Mouse (Mus musculus): ENCODE results near the gene Lama4. TPM values are rescaled to one million over a fixed set of nuclear protein-coding genes. Genes with fewer than 3 reads are reported as not detected.

The Lama4 gene
- 67.0 and 73.9 TPM in 2 replicates for polyA plus RNA-seq (2015; fragmentation: Nextera tagmentation; extraction: Ambion mirVana)

DNA sequence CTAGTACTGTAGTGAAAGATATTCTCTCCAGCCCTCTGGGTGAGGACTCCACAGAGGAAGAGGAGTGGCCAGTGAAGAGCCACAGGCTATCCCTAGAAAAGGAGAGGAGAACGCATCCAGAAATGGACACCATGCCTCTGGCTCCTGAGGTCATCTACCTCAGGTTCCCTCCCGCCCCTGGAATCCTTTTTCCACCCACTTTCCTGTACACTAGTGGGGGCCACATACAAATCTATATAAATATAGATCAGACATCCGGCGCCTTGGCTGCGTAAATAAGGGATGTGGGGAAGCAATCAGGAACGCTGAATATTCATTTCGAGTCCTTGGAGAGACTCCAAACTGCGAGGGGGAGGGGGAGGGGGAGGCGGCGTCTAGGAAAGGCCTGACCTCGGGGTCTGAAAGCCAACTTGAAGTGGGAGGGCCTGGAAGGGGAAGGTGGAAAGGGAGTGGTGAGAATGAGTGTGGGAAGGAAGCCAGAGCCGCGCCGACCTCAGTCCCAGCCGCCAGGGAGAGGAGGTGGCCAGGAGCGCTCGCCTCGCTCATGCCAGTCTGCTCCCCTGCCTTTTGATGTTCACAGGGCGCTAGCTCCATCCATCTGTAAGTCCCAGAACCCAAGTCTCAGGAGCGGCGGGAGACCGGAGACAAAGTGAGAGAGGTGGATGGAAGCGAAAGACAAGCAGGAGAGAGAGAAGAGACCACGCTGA lies at the start of gene Lama4:
Gene Lama4 (plus strand): TSS at position 441 of the 707 bp plus-strand sequence.
- WGBS: 2% methylated on average over 24 of the region's 24 CpGs
- peak; percentile 88 for ATAC-seq (replicated peaks; ENCODE audit: low FRiP score)

GRCm38 (mm10) chr10:38916027-38916617 lies 49.2 kb upstream of the Lama4 start:
- 56% methylated on average over 4 of the region's 4 CpGs for WGBS
- Histone ChIP-seq H3K4me1 (0 out of 2 replicates have a peak, but pooled peaks cover 2% of the 10 kb centered on the region), H3K9ac (no peak overlapping the region), H3K27ac (no peak overlapping the region), H3K9me3 (replicated peaks) (no peaks in the 10 kb centered on the region), H3K4me3 (replicated peaks) (no peak overlapping the region), H3K36me3 (no peaks in the 10 kb centered on the region), H3K4me2 (no peak overlapping the region), H3K27me3 (no peaks in the 10 kb centered on the region)
- ATAC-seq (replicated peaks; ENCODE audit: low FRiP score): no peak

More for the DNA sequence above, at the start of gene Lama4:
- Histone ChIP-seq H3K27ac (peak within 1 kb of the TSS; percentile 84), H3K27me3 (no peaks in the 10 kb centered on the region), H3K36me3 (no peaks in the 10 kb centered on the region), H3K9ac (peak within 1 kb of the TSS; percentile 65), H3K9me3 (replicated peaks) (no peaks in the 10 kb centered on the region), H3K4me2 (peak within 1 kb of the TSS; percentile 80), H3K4me3 (replicated peaks) (peak within 1 kb of the TSS; percentile 61), H3K4me1 (peaks cover 38% of the 10 kb centered on the region)

GRCm38 (mm10) chr10:38928940-38929697 lies 36.2 kb upstream of the Lama4 start:
- H3K27ac ChIP-seq: no peak overlapping the region
- H3K27me3 ChIP-seq: no peaks in the 10 kb centered on the region
- 88% methylated on average over 6 of the region's 6 CpGs for WGBS
- H3K9ac ChIP-seq: no peak overlapping the region
- no peaks in the 10 kb centered on the region for H3K36me3 ChIP-seq
- H3K9me3 ChIP-seq (replicated peaks): no peaks in the 10 kb centered on the region
- no peaks in the 10 kb centered on the region for H3K4me1 ChIP-seq
- no peak overlapping the region for H3K4me2 ChIP-seq
- no peak for ATAC-seq (replicated peaks; ENCODE audit: low FRiP score)
- H3K4me3 ChIP-seq (replicated peaks): no peak overlapping the region

GRCm38 (mm10) chr10:38944701-38945100 lies 20.6 kb upstream of the Lama4 start:
- ATAC-seq (replicated peaks; ENCODE audit: low FRiP score): no peak
- Histone ChIP-seq H3K27me3 (no peaks in the 10 kb centered on the region), H3K36me3 (no peaks in the 10 kb centered on the region), H3K4me3 (replicated peaks) (no peak overlapping the region), H3K4me2 (no peak overlapping the region), H3K4me1 (no peaks in the 10 kb centered on the region), H3K9me3 (replicated peaks) (no peaks in the 10 kb centered on the region), H3K27ac (no peak overlapping the region), H3K9ac (no peak overlapping the region)
- WGBS: 62% methylated on average over 2 of the region's 2 CpGs

- H3K9me3 ChIP-seq (replicated peaks): no peaks in the 10 kb centered on the region
- 53% methylated on average over 2 of the region's 2 CpGs for WGBS
- no peak overlapping the region for H3K27ac ChIP-seq
- no peaks in the 10 kb centered on the region for H3K36me3 ChIP-seq
- peaks cover 20% of the 10 kb centered on the region for H3K4me1 ChIP-seq
- no peak overlapping the region for H3K4me2 ChIP-seq
- H3K9ac ChIP-seq: no peak overlapping the region
- H3K4me3 ChIP-seq (replicated peaks): no peak overlapping the region
- H3K27me3 ChIP-seq: no peaks in the 10 kb centered on the region
- ATAC-seq (replicated peaks; ENCODE audit: low FRiP score): no peak
Measured at GRCm38 (mm10) chr10:38961920-38962319, 3.4 kb upstream of the Lama4 start.

DNA sequence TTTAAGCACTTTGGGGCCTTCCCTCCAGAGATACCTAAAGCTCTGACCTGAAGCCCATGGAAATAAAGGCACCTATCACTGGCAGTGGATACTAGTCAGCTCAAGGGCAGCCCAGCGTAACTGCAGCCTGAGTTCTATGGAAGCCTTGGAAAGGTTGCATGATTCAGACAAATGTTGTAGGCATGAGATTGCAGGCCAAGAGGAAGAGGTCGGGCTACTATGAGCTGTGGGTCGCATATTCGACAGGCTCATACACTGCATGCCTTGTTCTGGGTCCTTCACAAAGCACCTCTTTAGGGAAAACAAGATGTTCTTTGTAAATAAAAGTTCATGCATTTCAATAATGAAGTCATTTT lies 618 bp upstream of the Lama4 start:
- Histone ChIP-seq H3K9ac (no peak overlapping the region), H3K4me2 (peak overlapping the region; percentile 80; the same call in 1 of the 2 replicates)

DNA sequence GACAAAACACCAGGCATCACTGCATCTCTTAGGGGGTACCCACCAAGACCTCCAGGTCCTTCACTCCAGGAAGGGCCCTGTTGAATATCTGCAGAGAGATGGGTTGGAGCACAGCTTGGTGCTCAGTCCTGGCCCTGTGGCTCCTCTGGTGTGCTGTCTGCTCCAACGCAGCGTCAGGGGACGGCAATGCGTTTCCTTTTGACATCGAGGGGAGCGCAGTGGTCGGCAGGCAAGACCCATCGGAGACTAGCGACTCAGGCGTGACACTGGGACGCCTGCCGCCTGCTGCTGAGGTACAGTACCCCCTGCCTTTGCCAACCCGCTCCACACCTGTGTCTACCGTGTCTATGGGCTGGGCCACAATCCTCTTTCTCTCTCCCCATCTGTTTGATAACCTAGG lies 542 bp downstream of the Lama4 start:
- Histone ChIP-seq H3K4me2 (peak overlapping the region; percentile 80), H3K4me3 (replicated peaks) (peak overlapping the region; percentile 61), H3K4me1 (peaks cover 38% of the 10 kb centered on the region), H3K27ac (peak overlapping the region; percentile 84), H3K9me3 (replicated peaks) (no peaks in the 10 kb centered on the region), H3K27me3 (no peaks in the 10 kb centered on the region), H3K9ac (peak overlapping the region; percentile 65), H3K36me3 (no peaks in the 10 kb centered on the region)
- ATAC-seq (replicated peaks; ENCODE audit: low FRiP score): peak; percentile 55
- WGBS: 2% methylated on average over 14 of the region's 14 CpGs

More for the DNA sequence above, 618 bp upstream of the Lama4 start:
- Histone ChIP-seq H3K36me3 (no peaks in the 10 kb centered on the region), H3K4me3 (replicated peaks) (no peak overlapping the region), H3K27me3 (no peaks in the 10 kb centered on the region), H3K27ac (peak overlapping the region; percentile 84; the same call in 1 of the 2 replicates), H3K4me1 (peaks cover 38% of the 10 kb centered on the region), H3K9me3 (replicated peaks) (no peaks in the 10 kb centered on the region)
- 0 out of 2 replicates have a peak, but pooled peaks have one; percentile 9 for ATAC-seq (replicated peaks; ENCODE audit: low FRiP score)
- 80% methylated on average over 4 of the region's 4 CpGs for WGBS

DNA sequence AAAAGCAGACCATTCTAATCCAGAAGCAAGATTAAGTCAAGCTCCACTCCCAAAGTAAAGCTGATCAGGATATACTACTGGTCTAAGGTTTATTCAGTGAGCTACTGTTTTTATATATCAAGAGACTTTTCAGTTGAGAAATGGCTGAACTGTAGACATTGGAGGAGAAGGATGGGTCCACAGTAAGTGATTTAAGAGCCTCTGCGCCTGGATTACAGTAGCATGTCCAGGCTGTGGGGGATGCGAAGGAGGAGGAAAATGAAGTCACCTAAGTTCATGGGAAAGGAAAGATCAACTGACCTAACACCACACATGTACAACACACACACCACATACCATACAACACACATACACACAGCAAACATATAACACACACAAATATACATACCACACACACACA lies 1.3 kb downstream of the Lama4 start:
- WGBS: 13% methylated on average over 2 of the region's 2 CpGs

GRCm38 (mm10) chr10:38968326-38969072 lies 3.2 kb downstream of the Lama4 start:
- peaks cover 38% of the 10 kb centered on the region for H3K4me1 ChIP-seq
- peak overlapping the region; percentile 31; the same call in 1 of the 2 replicates for H3K9ac ChIP-seq
- H3K27me3 ChIP-seq: no peaks in the 10 kb centered on the region
- peak overlapping the region; percentile 57 for H3K4me2 ChIP-seq
- no peak for ATAC-seq (replicated peaks; ENCODE audit: low FRiP score)
- peak overlapping the region; percentile 40 for H3K4me3 ChIP-seq (replicated peaks)
- WGBS: 36% methylated on average over 10 of the region's 10 CpGs
- H3K27ac ChIP-seq: peak overlapping the region; percentile 70
- no peaks in the 10 kb centered on the region for H3K36me3 ChIP-seq
- no peaks in the 10 kb centered on the region for H3K9me3 ChIP-seq (replicated peaks)

More for the DNA sequence above, 1.3 kb downstream of the Lama4 start:
- peak overlapping the region; percentile 84; the same call in 1 of the 2 replicates for H3K27ac ChIP-seq
- peak overlapping the region; percentile 61 for H3K4me3 ChIP-seq (replicated peaks)
- no peaks in the 10 kb centered on the region for H3K9me3 ChIP-seq (replicated peaks)
- H3K36me3 ChIP-seq: no peaks in the 10 kb centered on the region
- H3K4me2 ChIP-seq: peak overlapping the region; percentile 80
- H3K4me1 ChIP-seq: peaks cover 38% of the 10 kb centered on the region
- no peaks in the 10 kb centered on the region for H3K27me3 ChIP-seq
- H3K9ac ChIP-seq: peak overlapping the region; percentile 65
- peak; percentile 33; the same call in 1 of the 2 replicates for ATAC-seq (replicated peaks; ENCODE audit: low FRiP score)

DNA sequence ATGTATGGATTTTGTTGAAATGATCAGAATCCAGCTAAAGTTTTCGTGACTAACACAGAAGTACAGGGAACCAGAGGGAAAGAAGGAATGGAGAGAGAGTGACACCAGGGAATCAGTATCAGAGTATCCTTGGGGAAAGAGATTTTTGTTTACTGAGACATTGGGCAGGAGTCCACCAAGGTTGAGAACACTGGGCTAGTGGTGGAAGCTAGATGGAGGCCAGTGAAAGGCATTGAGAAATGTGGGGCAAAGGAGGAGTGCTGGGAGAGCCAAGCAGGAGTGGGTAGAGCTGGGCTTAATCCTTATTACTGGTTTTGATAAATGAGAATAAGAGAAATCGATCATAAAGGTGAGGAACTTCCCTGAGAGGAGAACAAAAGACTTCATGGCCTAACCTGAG lies 4.2 kb downstream of the Lama4 start:
- 91% methylated on average over 2 of the region's 2 CpGs for WGBS
- Histone ChIP-seq H3K27ac (no peak overlapping the region), H3K4me3 (replicated peaks) (peak overlapping the region; percentile 40; the same call in 1 of the 2 replicates)

GRCm38 (mm10) chr10:38969975-38970374 lies 4.7 kb downstream of the Lama4 start:
- no peak overlapping the region for H3K4me2 ChIP-seq

More for the DNA sequence above, 4.2 kb downstream of the Lama4 start:
- H3K9ac ChIP-seq: no peak overlapping the region
- ATAC-seq (replicated peaks; ENCODE audit: low FRiP score): no peak
- H3K4me1 ChIP-seq: peaks cover 36% of the 10 kb centered on the region
- 0 out of 2 replicates have a peak, but pooled peaks cover 5% of the 10 kb centered on the region for H3K36me3 ChIP-seq
- peak overlapping the region; percentile 57 for H3K4me2 ChIP-seq
- H3K27me3 ChIP-seq: no peaks in the 10 kb centered on the region
- no peaks in the 10 kb centered on the region for H3K9me3 ChIP-seq (replicated peaks)

More at GRCm38 (mm10) chr10:38969975-38970374, 4.7 kb downstream of the Lama4 start:
- H3K9me3 ChIP-seq (replicated peaks): no peaks in the 10 kb centered on the region
- ATAC-seq (replicated peaks; ENCODE audit: low FRiP score): no peak
- 86% methylated on average over 6 of the region's 6 CpGs for WGBS
- peaks cover 31% of the 10 kb centered on the region for H3K4me1 ChIP-seq
- H3K9ac ChIP-seq: no peak overlapping the region
- H3K27ac ChIP-seq: no peak overlapping the region
- 0 out of 2 replicates have a peak, but pooled peaks cover 7% of the 10 kb centered on the region for H3K36me3 ChIP-seq
- H3K4me3 ChIP-seq (replicated peaks): no peak overlapping the region
- no peaks in the 10 kb centered on the region for H3K27me3 ChIP-seq
